Mouse (Mus musculus): ENCODE results near the gene Micu1. TPM values are rescaled to one million over a fixed set of nuclear protein-coding genes. Genes with fewer than 3 reads are reported as not detected.
"Not testable (repeated sequence)": the region's sequence is repeated elsewhere in the genome, so short reads cannot be mapped to it uniquely, and the experiment has no call there.

Micu1 gene
- polyA plus RNA-seq, 1 experiment from 2014 or later, result 52.7 TPM

DNA sequence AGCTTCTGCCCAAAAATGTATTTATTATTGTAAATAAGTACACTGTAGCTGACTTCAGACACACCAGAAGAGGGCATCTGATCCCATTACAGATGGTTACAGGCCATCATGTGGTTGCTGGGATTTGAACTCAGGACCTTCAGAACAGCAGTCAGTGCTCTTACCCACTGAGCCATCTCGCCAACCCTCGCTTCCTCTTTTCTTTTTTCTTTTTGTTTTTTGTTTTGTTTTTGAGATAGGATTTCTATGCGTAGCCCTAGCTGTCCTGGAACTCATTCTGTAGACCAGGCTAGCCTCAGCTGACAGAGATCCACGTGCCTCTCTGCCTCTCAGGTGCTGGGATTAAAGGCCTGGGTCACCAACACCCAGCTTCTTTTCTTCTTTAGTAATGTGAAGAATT, 170.4 kb downstream of the Micu1 start:
- H3K4me3 ChIP-seq; DNase-seq (ENCODE audit: low spot score); H3K27ac ChIP-seq (replicated peaks); H3K27me3 ChIP-seq (replicated peaks; ENCODE audit: low read depth, poor library complexity, severe bottlenecking); H3K9me3 ChIP-seq; H3K36me3 ChIP-seq (replicated peaks); H3K4me1 ChIP-seq: not testable (repeated sequence)
- 92% methylated on average over 4 of the region's 4 CpGs for WGBS

GRCm38 (mm10) chr10:59873206-59873605, 170.9 kb downstream of the Micu1 start:
- no peaks in the 10 kb centered on the region for H3K36me3 ChIP-seq (replicated peaks)
- no peak for DNase-seq (ENCODE audit: low spot score)
- H3K4me3 ChIP-seq, result no peak overlapping the region
- H3K27me3 ChIP-seq (replicated peaks; ENCODE audit: low read depth, poor library complexity, severe bottlenecking), result no peaks in the 10 kb centered on the region
- WGBS, result 91% methylated on average over 5 of the region's 5 CpGs
- H3K27ac ChIP-seq (replicated peaks), result no peak overlapping the region
- H3K4me1 ChIP-seq, result peaks cover 8% of the 10 kb centered on the region; the same call in 1 of the 2 replicates
- H3K9me3 ChIP-seq, result no peaks in the 10 kb centered on the region

- DNase-seq (ENCODE audit: low spot score), result no peak
- Histone ChIP-seq H3K36me3 (replicated peaks) (no peaks in the 10 kb centered on the region), H3K4me1 (peaks cover 4% of the 10 kb centered on the region), H3K4me3 (no peak overlapping the region), H3K27ac (replicated peaks) (no peak overlapping the region), H3K27me3 (replicated peaks; ENCODE audit: low read depth, poor library complexity, severe bottlenecking) (no peaks in the 10 kb centered on the region), H3K9me3 (no peaks in the 10 kb centered on the region)
- WGBS, result 79% methylated on average over 5 of the region's 5 CpGs
Observed at GRCm38 (mm10) chr10:59873613-59874012, 171.3 kb downstream of the Micu1 start.

DNA sequence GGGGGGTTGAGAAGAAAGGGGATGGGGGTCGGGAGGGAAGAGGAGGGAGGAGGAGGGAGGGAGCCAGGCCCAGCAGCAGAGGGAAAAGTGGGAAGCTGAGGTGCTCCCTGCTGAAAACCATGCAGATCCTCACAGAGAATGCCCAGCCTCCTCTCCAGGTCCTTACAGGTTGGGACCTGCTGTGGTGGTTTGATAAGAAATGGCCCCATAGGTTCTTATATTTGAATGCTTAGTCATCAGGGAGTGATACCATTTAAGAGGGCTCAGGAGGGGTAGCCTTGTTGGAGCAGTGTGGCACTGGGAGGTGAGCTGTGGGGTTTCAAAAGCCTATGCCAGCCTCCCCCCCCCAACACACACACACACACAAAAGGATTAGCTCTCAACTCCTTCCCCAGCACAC, 173.1 kb downstream of the Micu1 start:
- no peaks in the 10 kb centered on the region for H3K9me3 ChIP-seq
- H3K36me3 ChIP-seq (replicated peaks), result no peaks in the 10 kb centered on the region
- H3K27me3 ChIP-seq (replicated peaks; ENCODE audit: low read depth, poor library complexity, severe bottlenecking), result no peaks in the 10 kb centered on the region
- 35% methylated on average over 1 of the region's 1 CpGs for WGBS
- no peak overlapping the region for H3K4me3 ChIP-seq
- peaks cover 9% of the 10 kb centered on the region for H3K4me1 ChIP-seq
- no peak for DNase-seq (ENCODE audit: low spot score)
- H3K27ac ChIP-seq (replicated peaks), result peak overlapping the region; percentile 1; the same call in 1 of the 2 replicates

GRCm38 (mm10) chr10:59876698-59877097, 174.4 kb downstream of the Micu1 start:
- WGBS, result 93% methylated on average over 4 of the region's 4 CpGs
- not testable (repeated sequence) for H3K27me3 ChIP-seq (replicated peaks; ENCODE audit: low read depth, poor library complexity, severe bottlenecking); H3K4me3 ChIP-seq; H3K9me3 ChIP-seq; DNase-seq (ENCODE audit: low spot score); H3K36me3 ChIP-seq (replicated peaks); H3K27ac ChIP-seq (replicated peaks)
- peaks cover 16% of the 10 kb centered on the region for H3K4me1 ChIP-seq

DNA sequence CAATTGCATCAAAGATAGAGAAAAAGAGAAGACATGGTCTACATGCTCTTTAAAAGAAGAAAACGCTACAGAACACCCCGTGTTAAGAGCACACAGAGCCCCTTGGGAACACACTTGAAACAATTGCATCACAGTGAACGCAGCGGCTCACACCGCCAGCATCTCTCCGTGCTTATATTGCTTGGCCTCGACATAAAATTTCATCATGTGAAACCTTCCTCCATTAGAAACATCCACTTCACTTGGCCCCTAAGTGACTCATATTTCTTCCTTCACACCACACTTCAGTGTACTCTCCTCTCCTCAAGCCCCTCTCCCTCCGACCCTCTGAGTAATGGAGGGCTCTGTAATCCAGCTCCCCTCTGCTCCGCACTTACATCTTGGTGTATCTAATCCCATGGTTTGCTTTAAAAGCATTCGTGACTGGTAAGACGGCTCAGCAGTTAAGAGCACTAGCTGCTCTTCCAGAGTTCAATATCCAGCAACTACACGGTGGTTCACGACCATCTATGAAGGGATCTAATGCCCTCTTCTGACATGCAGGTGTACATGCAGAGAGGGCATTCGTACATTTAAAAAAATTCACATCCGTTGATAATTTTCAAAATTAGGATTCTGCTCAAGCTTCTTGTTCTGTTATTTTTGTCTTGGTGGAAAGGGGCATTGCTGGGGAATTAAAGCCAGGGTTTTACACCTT, 175.3 kb downstream of the Micu1 start:
- Histone ChIP-seq H3K9me3 (no peaks in the 10 kb centered on the region), H3K27ac (replicated peaks) (no peak overlapping the region), H3K4me3 (no peak overlapping the region), H3K4me1 (peaks cover 16% of the 10 kb centered on the region), H3K36me3 (replicated peaks) (no peaks in the 10 kb centered on the region), H3K27me3 (replicated peaks; ENCODE audit: low read depth, poor library complexity, severe bottlenecking) (no peaks in the 10 kb centered on the region)
- DNase-seq (ENCODE audit: low spot score), result no peak
- WGBS, result 76% methylated on average over 15 of the region's 15 CpGs

DNA sequence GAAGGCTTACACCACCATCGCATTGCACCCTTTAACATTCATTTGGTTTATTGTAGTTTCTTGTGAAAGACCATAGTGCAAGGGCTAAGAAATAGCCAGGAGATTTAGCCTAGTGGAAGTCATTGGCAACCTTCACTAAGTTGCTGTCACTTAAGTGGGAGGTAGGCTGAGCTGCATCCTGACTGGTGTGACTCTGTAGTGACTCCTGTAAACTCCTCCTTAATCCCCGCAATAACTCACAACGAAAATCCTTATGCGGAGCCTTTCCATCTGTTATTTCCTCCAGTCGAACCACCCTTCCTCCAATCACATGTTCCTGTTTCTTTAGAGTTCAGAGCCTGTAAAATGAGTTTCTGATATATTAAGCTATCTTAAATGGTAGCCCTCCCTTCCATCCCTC, 176.5 kb downstream of the Micu1 start:
- H3K4me1 ChIP-seq, result peaks cover 16% of the 10 kb centered on the region
- peak overlapping the region; percentile 100 for H3K27ac ChIP-seq (replicated peaks)
- H3K27me3 ChIP-seq (replicated peaks; ENCODE audit: low read depth, poor library complexity, severe bottlenecking), result no peaks in the 10 kb centered on the region

DNA sequence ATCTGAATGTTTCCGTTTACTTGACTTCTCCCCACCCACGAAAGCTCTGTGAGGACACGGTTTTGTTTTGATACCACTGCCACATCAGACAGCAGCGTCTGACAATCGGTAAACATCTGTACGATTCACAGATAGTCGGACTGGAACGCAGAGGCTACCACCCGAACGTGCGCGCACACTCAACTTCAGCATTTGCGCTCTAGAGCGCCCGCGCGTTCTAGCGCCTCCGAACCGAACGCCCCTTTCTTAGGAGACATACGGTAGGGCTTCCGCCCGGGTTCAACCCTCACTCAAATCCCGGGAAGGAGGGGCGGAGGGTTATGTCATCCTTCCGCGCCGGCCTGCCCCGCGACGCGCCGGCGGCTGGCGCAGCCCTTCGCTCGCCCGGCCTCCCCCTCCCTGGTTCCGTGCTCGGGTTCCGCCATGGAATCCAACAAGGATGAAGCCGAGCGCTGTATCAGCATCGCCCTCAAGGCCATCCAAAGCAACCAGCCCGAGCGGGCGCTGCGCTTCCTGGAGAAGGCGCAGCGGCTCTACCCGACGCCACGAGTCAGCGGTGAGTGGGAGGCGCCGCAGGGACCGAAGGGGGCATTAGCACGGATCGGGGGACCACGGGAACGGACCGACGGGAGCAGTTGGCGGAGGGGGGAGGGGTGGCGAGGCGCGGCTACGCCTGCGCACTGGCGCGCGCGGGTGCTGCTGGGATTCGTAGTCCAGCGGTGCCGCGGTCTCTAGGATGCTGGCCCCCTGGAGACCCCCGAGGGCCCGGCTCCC, 177.2 kb downstream of the Micu1 start, which contains the start of gene Dnajb12:
TSS of gene Dnajb12 (plus strand) at position 302 of the 774 bp plus-strand sequence.
- peaks cover 16% of the 10 kb centered on the region for H3K4me1 ChIP-seq
- WGBS, result under 1% methylated on average over 80 of the region's 80 CpGs
- DNase-seq (ENCODE audit: low spot score), result peak; percentile 95
- H3K27ac ChIP-seq (replicated peaks), result peak within 1 kb of the TSS; percentile 100
- peaks cover 17% of the 10 kb centered on the region for H3K36me3 ChIP-seq (replicated peaks)
- H3K4me3 ChIP-seq, result peak within 1 kb of the TSS; percentile 94
- H3K9me3 ChIP-seq, result no peaks in the 10 kb centered on the region
- H3K27me3 ChIP-seq (replicated peaks; ENCODE audit: low read depth, poor library complexity, severe bottlenecking), result no peaks in the 10 kb centered on the region

More for the DNA sequence above, 176.5 kb downstream of the Micu1 start:
- Histone ChIP-seq H3K36me3 (replicated peaks) (peaks cover 11% of the 10 kb centered on the region; the same call in 1 of the 2 replicates), H3K9me3 (no peaks in the 10 kb centered on the region), H3K4me3 (peak overlapping the region; percentile 94)
- no peak for DNase-seq (ENCODE audit: low spot score)
- 28% methylated on average over 5 of the region's 5 CpGs for WGBS

DNA sequence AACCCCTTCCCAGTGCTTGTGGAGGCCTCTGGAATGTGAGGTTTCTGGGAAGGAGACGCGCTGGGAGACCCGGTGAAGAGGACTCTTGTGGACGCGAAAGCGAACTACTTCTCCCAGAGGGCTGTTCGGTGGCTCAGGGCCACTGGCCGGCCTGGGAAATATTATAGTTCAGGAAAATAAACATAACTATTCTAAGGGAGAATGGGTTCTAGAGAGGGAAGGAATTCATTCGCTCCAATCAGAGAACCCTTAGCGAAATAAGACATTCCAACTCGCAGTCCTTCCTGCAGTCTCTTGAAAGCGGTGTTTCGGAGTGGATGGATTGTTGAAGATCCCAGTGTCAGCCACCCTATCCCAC, 177.7 kb downstream of the Micu1 start:
- no peak for DNase-seq (ENCODE audit: low spot score)
- Histone ChIP-seq H3K4me1 (peaks cover 19% of the 10 kb centered on the region), H3K9me3 (no peaks in the 10 kb centered on the region), H3K27ac (replicated peaks) (peak overlapping the region; percentile 100), H3K4me3 (peak overlapping the region; percentile 94), H3K27me3 (replicated peaks; ENCODE audit: low read depth, poor library complexity, severe bottlenecking) (no peaks in the 10 kb centered on the region), H3K36me3 (replicated peaks) (peaks cover 23% of the 10 kb centered on the region)
- 1% methylated on average over 13 of the region's 13 CpGs for WGBS

GRCm38 (mm10) chr10:59880837-59881236, 178.6 kb downstream of the Micu1 start:
- no peak for DNase-seq (ENCODE audit: low spot score)
- WGBS, result 85% methylated on average over 7 of the region's 7 CpGs
- Histone ChIP-seq H3K27ac (replicated peaks) (no peak overlapping the region), H3K27me3 (replicated peaks; ENCODE audit: low read depth, poor library complexity, severe bottlenecking) (no peaks in the 10 kb centered on the region), H3K36me3 (replicated peaks) (peaks cover 31% of the 10 kb centered on the region), H3K4me3 (peak overlapping the region; percentile 94), H3K4me1 (peaks cover 17% of the 10 kb centered on the region), H3K9me3 (no peaks in the 10 kb centered on the region)

DNA sequence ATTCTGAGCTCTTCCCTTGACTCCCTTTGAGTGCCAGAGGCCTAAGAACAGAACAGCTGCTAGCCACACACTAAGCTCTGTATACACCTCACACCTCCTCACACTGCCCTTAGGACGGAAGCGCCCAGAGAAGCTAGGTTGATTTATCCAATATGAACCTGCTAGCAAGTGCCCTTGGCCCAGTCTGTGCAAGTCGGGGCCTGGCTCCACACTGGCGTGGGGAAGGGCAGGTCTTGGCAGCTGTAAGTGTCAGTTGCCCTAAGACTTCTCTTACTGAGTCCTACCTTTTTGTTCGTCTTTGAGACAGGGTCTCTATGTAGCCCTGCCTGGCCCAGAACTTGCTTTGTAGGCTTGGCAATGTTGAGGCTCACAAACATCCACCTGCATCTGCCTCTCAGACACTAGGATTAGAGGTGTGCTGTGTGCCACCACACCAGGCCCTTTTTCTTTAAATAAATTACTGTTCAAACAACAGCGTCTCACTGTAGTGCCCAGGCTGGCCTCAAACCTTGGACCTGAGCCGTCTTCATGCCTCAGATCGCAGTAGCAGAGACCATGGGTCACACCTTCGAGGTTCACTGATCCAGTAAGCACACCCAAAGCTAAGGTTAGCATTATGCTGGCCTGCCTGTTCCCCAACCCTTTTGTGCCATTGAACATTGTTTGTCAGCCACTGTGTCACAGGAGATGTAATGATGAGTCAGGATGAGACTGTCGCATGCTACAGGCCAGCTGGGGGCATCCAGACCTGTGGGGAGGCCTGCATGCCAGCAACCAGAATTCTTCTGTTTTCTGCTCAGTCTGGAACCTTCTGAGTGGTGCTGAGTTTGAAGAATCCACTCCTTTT, 182.3 kb downstream of the Micu1 start:
- DNase-seq (ENCODE audit: low spot score), result no peak
- no peak overlapping the region; the same call in 1 of the 2 replicates for H3K27ac ChIP-seq (replicated peaks)
- H3K36me3 ChIP-seq (replicated peaks), result peaks cover 36% of the 10 kb centered on the region
- H3K4me1 ChIP-seq, result peaks cover 14% of the 10 kb centered on the region
- H3K27me3 ChIP-seq (replicated peaks; ENCODE audit: low read depth, poor library complexity, severe bottlenecking), result no peaks in the 10 kb centered on the region
- 91% methylated on average over 10 of the region's 10 CpGs for WGBS
- H3K9me3 ChIP-seq, result no peaks in the 10 kb centered on the region
- no peak overlapping the region for H3K4me3 ChIP-seq

Measured in embryonic facial prominence, embryonic 10.5 days (tissue).